Mouse (Mus musculus): ENCODE measurements at regions not wholly inside any gene's neighbourhood (a gene's known extent, or its start where the extent isn't known, plus 50 kb on each side); places are given as distances from the start of the nearest gene placed in this dataset.

GRCm38 (mm10) chr17:51683318-51683717, 149.8 kb downstream of the Satb1 start:
- H3K27ac ChIP-seq (replicated peaks) = no peak overlapping the region
- H3K4me3 ChIP-seq = no peak overlapping the region
- no peak for ATAC-seq (ENCODE audit: low read depth)
- no peak overlapping the region for H3K9ac ChIP-seq
- H3K4me1 ChIP-seq (replicated peaks) = no peaks in the 10 kb centered on the region
- no peaks in the 10 kb centered on the region for H3K27me3 ChIP-seq
- no peak overlapping the region for H3K4me2 ChIP-seq
- 91% methylated on average over 4 of the region's 4 CpGs for whole genome bisulfite sequencing
- no peaks in the 10 kb centered on the region for H3K36me3 ChIP-seq
- H3K9me3 ChIP-seq = no peaks in the 10 kb centered on the region

DNA sequence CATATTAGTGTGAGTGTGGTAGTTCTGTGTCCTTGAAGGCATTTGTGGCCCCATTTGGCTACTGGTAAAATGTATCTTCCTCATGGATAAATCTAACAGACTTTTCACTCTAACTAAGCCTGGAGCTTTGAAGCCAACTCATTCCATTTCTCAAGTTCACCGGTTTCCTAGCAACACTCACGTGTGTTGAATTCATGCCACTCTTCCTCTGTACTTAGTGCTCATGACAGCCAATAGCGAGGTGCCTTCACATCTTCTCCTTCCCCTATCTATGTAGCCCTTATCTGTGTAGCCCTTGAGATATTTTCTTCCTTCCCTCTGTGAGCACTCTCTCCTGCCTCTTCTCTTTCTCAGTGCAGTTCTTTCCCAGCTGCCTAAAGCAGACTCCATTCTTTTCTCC, 150.7 kb downstream of the Satb1 start:
- 66% methylated on average over 3 of the region's 3 CpGs for WGBS
- no peaks in the 10 kb centered on the region for H3K27me3 ChIP-seq
- H3K4me3 ChIP-seq = no peak overlapping the region
- no peaks in the 10 kb centered on the region for H3K36me3 ChIP-seq
- H3K9ac ChIP-seq = no peak overlapping the region
- no peak overlapping the region for H3K4me2 ChIP-seq
- H3K9me3 ChIP-seq = no peaks in the 10 kb centered on the region
- H3K4me1 ChIP-seq (replicated peaks) = no peaks in the 10 kb centered on the region
- H3K27ac ChIP-seq (replicated peaks) = no peak overlapping the region
- no peak for ATAC-seq (ENCODE audit: low read depth)

DNA sequence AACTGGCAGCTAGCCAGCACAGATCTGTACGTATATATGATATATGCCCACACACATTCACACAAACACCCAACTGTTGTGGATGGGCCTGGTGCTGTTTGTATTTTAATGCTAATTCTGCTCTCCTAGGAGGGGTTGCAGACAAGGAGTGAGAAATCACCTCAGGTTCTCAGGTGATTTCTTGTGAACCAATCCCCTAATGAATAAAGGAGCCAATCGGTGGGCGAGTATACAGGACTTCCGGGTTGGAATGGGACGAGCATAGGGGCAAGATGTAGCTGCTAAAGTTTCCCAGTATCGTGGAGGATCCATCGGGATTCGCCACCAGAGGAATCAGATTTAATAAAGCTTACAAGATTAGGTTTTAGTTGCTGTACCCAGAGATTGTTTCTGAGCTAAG, 155.6 kb downstream of the Satb1 start:
- H3K4me2 ChIP-seq = no peak overlapping the region
- no peaks in the 10 kb centered on the region for H3K36me3 ChIP-seq
- H3K9me3 ChIP-seq = no peaks in the 10 kb centered on the region
- no peaks in the 10 kb centered on the region for H3K27me3 ChIP-seq
- no peak overlapping the region for H3K27ac ChIP-seq (replicated peaks)
- H3K9ac ChIP-seq = no peak overlapping the region
- no peak overlapping the region for H3K4me3 ChIP-seq
- no peaks in the 10 kb centered on the region for H3K4me1 ChIP-seq (replicated peaks)
- 91% methylated on average over 8 of the region's 8 CpGs for WGBS
- no peak for ATAC-seq (ENCODE audit: low read depth)

DNA sequence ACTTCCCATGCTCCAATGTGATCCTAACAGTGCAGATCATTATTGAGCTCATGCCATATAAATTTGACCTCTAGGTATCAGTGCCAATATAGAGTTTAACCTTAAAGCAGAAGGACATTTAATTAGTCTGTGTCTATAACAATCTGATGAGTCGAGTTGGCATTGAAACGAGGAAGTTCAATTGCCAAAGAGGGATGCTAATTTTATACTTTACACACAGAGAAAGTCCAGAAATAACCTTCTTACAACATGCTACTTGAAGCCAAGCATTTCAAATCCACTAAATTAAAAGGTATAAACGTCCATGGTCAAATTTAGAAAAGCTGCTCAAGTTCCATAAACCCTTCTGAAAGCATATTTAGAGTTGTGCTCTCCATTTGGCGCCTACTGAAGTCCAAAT, 174.7 kb downstream of the Satb1 start:
- Histone ChIP-seq H3K4me2 (no peak overlapping the region), H3K9me3 (no peaks in the 10 kb centered on the region), H3K4me3 (no peak overlapping the region), H3K4me1 (replicated peaks) (no peaks in the 10 kb centered on the region), H3K27me3 (no peaks in the 10 kb centered on the region), H3K36me3 (no peaks in the 10 kb centered on the region), H3K9ac (no peak overlapping the region), H3K27ac (replicated peaks) (no peak overlapping the region)
- ATAC-seq (ENCODE audit: low read depth) = no peak
- 87% methylated on average over 4 of the region's 4 CpGs for WGBS

- Histone ChIP-seq H3K27me3 (no peaks in the 10 kb centered on the region), H3K4me3 (no peak overlapping the region), H3K4me1 (replicated peaks) (no peaks in the 10 kb centered on the region), H3K36me3 (no peaks in the 10 kb centered on the region), H3K4me2 (no peak overlapping the region), H3K9me3 (no peaks in the 10 kb centered on the region), H3K27ac (replicated peaks) (no peak overlapping the region), H3K9ac (no peak overlapping the region)
- ATAC-seq (ENCODE audit: low read depth) = no peak
- 93% methylated on average over 3 of the region's 3 CpGs for WGBS
Measured at GRCm38 (mm10) chr17:51653881-51654280, 179.2 kb downstream of the Satb1 start.

GRCm38 (mm10) chr17:51651880-51652279, 181.2 kb downstream of the Satb1 start:
- ATAC-seq (ENCODE audit: low read depth) = no peak
- Histone ChIP-seq H3K27me3 (no peaks in the 10 kb centered on the region), H3K4me3 (no peak overlapping the region), H3K4me2 (no peak overlapping the region), H3K9me3 (no peaks in the 10 kb centered on the region), H3K27ac (replicated peaks) (no peak overlapping the region), H3K4me1 (replicated peaks) (no peaks in the 10 kb centered on the region), H3K36me3 (no peaks in the 10 kb centered on the region), H3K9ac (no peak overlapping the region)
- WGBS = 92% methylated on average over 2 of the region's 2 CpGs

DNA sequence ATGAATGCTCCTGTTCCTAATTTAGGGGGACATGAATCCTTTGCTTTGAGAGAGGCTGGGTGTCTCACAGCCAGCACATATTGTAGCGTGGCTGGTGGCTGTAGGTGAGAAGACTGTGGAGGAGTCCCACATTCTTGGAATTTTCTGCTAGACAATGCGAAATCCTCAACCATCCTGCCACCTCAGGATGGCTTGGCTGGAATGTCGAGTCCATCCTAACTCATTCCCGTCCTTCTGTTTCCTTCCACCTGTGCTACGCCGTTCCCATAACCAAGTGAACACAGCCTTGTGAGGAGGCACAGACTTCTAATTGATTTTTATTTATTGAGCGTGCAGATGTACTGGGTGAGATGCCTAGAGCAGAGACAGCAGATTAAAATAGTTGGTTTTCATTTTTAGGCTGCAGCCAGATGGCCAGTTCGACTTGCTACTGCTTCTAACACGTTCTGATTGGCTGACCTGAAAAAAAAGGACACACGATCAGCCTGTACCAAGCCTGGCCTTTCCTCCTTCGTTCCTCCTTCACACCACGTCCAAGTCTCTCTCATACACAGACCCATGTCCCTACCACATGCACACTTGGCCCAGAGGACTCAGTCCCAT, 183.8 kb downstream of the Satb1 start:
- Histone ChIP-seq H3K27me3 (no peaks in the 10 kb centered on the region), H3K4me2 (no peak overlapping the region), H3K4me3 (no peak overlapping the region), H3K36me3 (no peaks in the 10 kb centered on the region), H3K9ac (no peak overlapping the region), H3K9me3 (no peaks in the 10 kb centered on the region), H3K27ac (replicated peaks) (no peak overlapping the region), H3K4me1 (replicated peaks) (no peaks in the 10 kb centered on the region)
- ATAC-seq (ENCODE audit: low read depth) = no peak
- WGBS = 85% methylated on average over 12 of the region's 12 CpGs

DNA sequence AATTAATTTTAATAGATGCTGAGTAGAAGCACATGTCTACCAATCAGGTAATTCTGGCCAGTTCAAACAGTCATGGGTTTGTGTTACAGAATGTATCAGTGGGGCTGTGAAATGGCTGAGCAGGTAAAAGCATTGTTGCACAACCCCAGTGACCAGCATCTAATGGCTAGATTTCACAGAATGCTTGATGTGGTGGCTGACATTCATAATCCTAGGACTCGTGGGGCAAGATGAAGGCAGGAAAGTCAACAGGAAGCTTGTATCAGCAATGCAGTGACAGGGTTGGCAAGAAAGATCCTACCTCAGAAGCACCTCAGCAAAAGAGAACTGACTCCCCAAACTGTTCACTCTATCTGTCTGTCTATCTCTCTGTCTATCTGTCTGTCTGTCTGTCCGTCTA, 186.7 kb downstream of the Satb1 start:
- H3K4me2 ChIP-seq = no peak overlapping the region
- H3K4me3 ChIP-seq = no peak overlapping the region
- H3K9me3 ChIP-seq = no peaks in the 10 kb centered on the region
- no peak for ATAC-seq (ENCODE audit: low read depth)
- H3K36me3 ChIP-seq = no peaks in the 10 kb centered on the region
- no peaks in the 10 kb centered on the region for H3K4me1 ChIP-seq (replicated peaks)
- H3K27ac ChIP-seq (replicated peaks) = no peak overlapping the region
- H3K9ac ChIP-seq = no peak overlapping the region
- 93% methylated on average over 2 of the region's 2 CpGs for WGBS
- H3K27me3 ChIP-seq = no peaks in the 10 kb centered on the region

GRCm38 (mm10) chr17:51645866-51646265, 187.2 kb downstream of the Satb1 start:
- WGBS = 75% methylated on average over 1 of the region's 1 CpGs

GRCm38 (mm10) chr17:51642682-51643081, 190.4 kb downstream of the Satb1 start:
- no peaks in the 10 kb centered on the region for H3K9me3 ChIP-seq
- WGBS = 89% methylated on average over 2 of the region's 2 CpGs
- no peaks in the 10 kb centered on the region for H3K36me3 ChIP-seq
- no peaks in the 10 kb centered on the region for H3K27me3 ChIP-seq
- H3K4me2 ChIP-seq = no peak overlapping the region
- no peaks in the 10 kb centered on the region for H3K4me1 ChIP-seq (replicated peaks)
- no peak for ATAC-seq (ENCODE audit: low read depth)
- no peak overlapping the region for H3K27ac ChIP-seq (replicated peaks)
- no peak overlapping the region for H3K9ac ChIP-seq
- no peak overlapping the region for H3K4me3 ChIP-seq

More at GRCm38 (mm10) chr17:51645866-51646265, 187.2 kb downstream of the Satb1 start:
- H3K4me1 ChIP-seq (replicated peaks) = no peaks in the 10 kb centered on the region
- H3K27me3 ChIP-seq = no peaks in the 10 kb centered on the region
- no peak overlapping the region for H3K27ac ChIP-seq (replicated peaks)
- H3K4me3 ChIP-seq = no peak overlapping the region
- H3K9me3 ChIP-seq = no peaks in the 10 kb centered on the region
- no peak overlapping the region for H3K9ac ChIP-seq
- H3K4me2 ChIP-seq = no peak overlapping the region
- no peaks in the 10 kb centered on the region for H3K36me3 ChIP-seq
- no peak for ATAC-seq (ENCODE audit: low read depth)

- H3K4me3 ChIP-seq = no peak overlapping the region
- no peak overlapping the region for H3K4me2 ChIP-seq
- no peaks in the 10 kb centered on the region for H3K36me3 ChIP-seq
- no peak overlapping the region for H3K9ac ChIP-seq
- WGBS = 85% methylated on average over 4 of the region's 4 CpGs
- peaks cover 7% of the 10 kb centered on the region; the same call in 1 of the 2 replicates for H3K4me1 ChIP-seq (replicated peaks)
- no peak overlapping the region for H3K27ac ChIP-seq (replicated peaks)
- no peaks in the 10 kb centered on the region for H3K9me3 ChIP-seq
- H3K27me3 ChIP-seq = no peaks in the 10 kb centered on the region
- ATAC-seq (ENCODE audit: low read depth) = no peak
Measured at GRCm38 (mm10) chr17:51635913-51636312, 197.2 kb downstream of the Satb1 start.

DNA sequence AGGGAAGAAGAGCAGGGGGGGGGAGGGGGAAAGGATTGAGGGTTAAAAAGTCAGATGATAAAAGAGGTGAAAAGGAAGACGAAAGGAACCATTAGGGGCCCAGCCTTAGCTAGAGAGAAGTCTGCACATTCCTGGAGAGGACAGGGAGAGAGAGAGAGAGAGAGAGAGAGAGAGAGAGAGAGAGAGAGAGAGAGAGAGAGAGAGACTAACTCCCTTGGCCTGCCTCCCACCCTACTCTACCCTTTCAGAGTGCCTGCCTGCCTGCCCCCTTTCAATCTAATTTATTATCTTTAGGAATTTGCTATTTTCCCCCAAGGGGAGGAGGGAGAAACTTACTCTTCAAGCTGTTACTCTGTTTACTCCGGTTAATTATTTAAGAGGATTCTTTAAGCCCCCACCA, 201.5 kb downstream of the Satb1 start:
- no peaks in the 10 kb centered on the region for H3K27me3 ChIP-seq
- peaks cover 7% of the 10 kb centered on the region; the same call in 1 of the 2 replicates for H3K4me1 ChIP-seq (replicated peaks)
- no peak overlapping the region for H3K4me3 ChIP-seq
- no peaks in the 10 kb centered on the region for H3K9me3 ChIP-seq
- peak; percentile 61 for ATAC-seq (ENCODE audit: low read depth)
- no peak overlapping the region for H3K9ac ChIP-seq
- no peak overlapping the region for H3K4me2 ChIP-seq
- 26% methylated on average over 2 of the region's 2 CpGs for WGBS
- no peak overlapping the region for H3K27ac ChIP-seq (replicated peaks)
- H3K36me3 ChIP-seq = no peaks in the 10 kb centered on the region

GRCm38 (mm10) chr17:51620528-51620927, 212.6 kb downstream of the Satb1 start:
- WGBS = 42% methylated on average over 3 of the region's 3 CpGs
- H3K4me2 ChIP-seq = no peak overlapping the region
- H3K27ac ChIP-seq (replicated peaks) = no peak overlapping the region
- H3K27me3 ChIP-seq = no peaks in the 10 kb centered on the region
- H3K4me1 ChIP-seq (replicated peaks) = no peaks in the 10 kb centered on the region
- H3K9ac ChIP-seq = no peak overlapping the region
- ATAC-seq (ENCODE audit: low read depth) = no peak
- no peaks in the 10 kb centered on the region for H3K9me3 ChIP-seq
- no peak overlapping the region for H3K4me3 ChIP-seq
- no peaks in the 10 kb centered on the region for H3K36me3 ChIP-seq
